In genomic region chr12:72664735-72665337, GRCm38 (mm10) we compare ENCODE assay signal across 7 mouse cellular contexts. TPM values are rescaled to one million over a fixed set of nuclear protein-coding genes. Genes with fewer than 3 reads are reported as not detected.
DNase-seq lines count a peak whose midpoint lies in the region; ATAC-seq lines count a peak whose summit lies in the region.

TSS of gene Dhrs7 (minus strand) at chr12:72664909.

- H3K9me3 ChIP-seq in embryonic facial prominence, embryonic 11.5 days (replicated peaks; ENCODE audit: control insufficient read depth, low read length), result no peaks in the 10 kb centered on the region
- H3K9me3 ChIP-seq in midbrain, embryonic 11.5 days (ENCODE audit: control insufficient read depth, low read length), result no peaks in the 10 kb centered on the region

- H3K27me3 ChIP-seq in embryonic facial prominence, embryonic 11.5 days (ENCODE audit: control insufficient read depth, insufficient read depth, low read length), result no peaks in the 10 kb centered on the region
- H3K27me3 ChIP-seq in midbrain, embryonic 11.5 days (ENCODE audit: control insufficient read depth, insufficient read depth, low read length), result no peaks in the 10 kb centered on the region

- H3K36me3 ChIP-seq in embryonic facial prominence, embryonic 11.5 days (replicated peaks; ENCODE audit: control insufficient read depth, insufficient read depth, low read depth, low read length), result no peaks in the 10 kb centered on the region
- H3K36me3 ChIP-seq in midbrain, embryonic 11.5 days (ENCODE audit: control insufficient read depth, insufficient read depth, low read length), result no peaks in the 10 kb centered on the region; the same call in 1 of the 2 replicates

- ATAC-seq in embryonic facial prominence, embryonic 11.5 days (replicated peaks; ENCODE audit: insufficient number of reproducible peaks, low FRiP score, low TSS enrichment, low read depth), result peak; percentile 88
- ATAC-seq in granulocyte monocyte progenitor cell, adult 5-6 weeks (replicated peaks; ENCODE audit: poor library complexity, severe bottlenecking), result peak; percentile 89
- peak; percentile 92 for ATAC-seq in midbrain, embryonic 11.5 days (ENCODE audit: low FRiP score)

- DNase-seq in adrenal gland, postnatal 14 days, result peak; percentile 97
- DNase-seq in embryonic facial prominence, embryonic 11.5 days (ENCODE audit: low spot score), result peak; percentile 80
- DNase-seq in kidney, adult 11 months, result peak; percentile 76
- DNase-seq in left cerebral cortex, postnatal 4 days, result peak; percentile 85
- peak; percentile 95 for DNase-seq in midbrain, embryonic 11.5 days (ENCODE audit: low spot score, missing footprints)
- peak; percentile 95 for DNase-seq in skeletal muscle tissue, adult 2 months (ENCODE audit: low read depth, low spot score)

- H3K27ac ChIP-seq in embryonic facial prominence, embryonic 11.5 days (replicated peaks; ENCODE audit: low read depth, low read length), result no peak within 1 kb of the TSS
- no peak within 1 kb of the TSS for H3K27ac ChIP-seq in midbrain, embryonic 11.5 days (ENCODE audit: low read depth, low read length)

- 3% methylated on average over 33 of the region's 33 CpGs for WGBS in embryonic facial prominence, embryonic 11.5 days
- 2% methylated on average over 33 of the region's 33 CpGs for WGBS in midbrain, embryonic 11.5 days

- intact Hi-C loops in left cerebral cortex, postnatal 4 days (cut with DNase I), result no loop called here

- H3K4me1 ChIP-seq in embryonic facial prominence, embryonic 11.5 days (ENCODE audit: control insufficient read depth, insufficient read depth, low read length), result no peaks in the 10 kb centered on the region
- H3K4me1 ChIP-seq in midbrain, embryonic 11.5 days (ENCODE audit: control insufficient read depth, insufficient read depth, low read length), result 0 out of 2 replicates have a peak, but pooled peaks cover 3% of the 10 kb centered on the region

- peak within 1 kb of the TSS; percentile 89 for H3K4me2 ChIP-seq in embryonic facial prominence, embryonic 11.5 days (ENCODE audit: low read depth, low read length)
- H3K4me2 ChIP-seq in midbrain, embryonic 11.5 days, result peak within 1 kb of the TSS; percentile 87

- H3K9ac ChIP-seq in embryonic facial prominence, embryonic 11.5 days (replicated peaks; ENCODE audit: low read length), result peak within 1 kb of the TSS; percentile 64
- peak within 1 kb of the TSS; percentile 72 for H3K9ac ChIP-seq in midbrain, embryonic 11.5 days (ENCODE audit: low read length)

- H3K4me3 ChIP-seq in embryonic facial prominence, embryonic 11.5 days (ENCODE audit: low read depth, low read length), result peak within 1 kb of the TSS; percentile 55
- H3K4me3 ChIP-seq in midbrain, embryonic 11.5 days (ENCODE audit: low read depth, low read length), result peak within 1 kb of the TSS; percentile 51

RNA-seq across cellular contexts. Expression of gene Dhrs7, which starts in this region (rescaled TPM):
- 159 and 182 TPM in 2 replicates for total RNA-seq in adrenal gland, postnatal 14 days (2021)
- 10.2 and 12.1 TPM in 2 replicates for polyA plus RNA-seq in embryonic facial prominence, embryonic 11.5 days (2014; fragmentation: Nextera tagmentation; extraction: Ambion mirVana)
- 30.8 and 32.4 TPM in 2 replicates for total RNA-seq in granulocyte monocyte progenitor cell, adult 5-6 weeks (2014; fragmentation: Nextera tagmentation)
- total RNA-seq in granulocyte monocyte progenitor cell, adult 5-6 weeks (2017), result 57.2 and 58.4 TPM in 2 replicates
- total RNA-seq in left cerebral cortex, postnatal 4 days (2021), result 10 to 100 TPM; 15.0 to 15.8 TPM
- polyA plus RNA-seq in midbrain, embryonic 11.5 days (2014; fragmentation: Nextera tagmentation; extraction: Ambion mirVana), result 12.4 and 12.8 TPM in 2 replicates
